Mouse (Mus musculus): Measurements from ENCODE around the gene Acat2.

DNA sequence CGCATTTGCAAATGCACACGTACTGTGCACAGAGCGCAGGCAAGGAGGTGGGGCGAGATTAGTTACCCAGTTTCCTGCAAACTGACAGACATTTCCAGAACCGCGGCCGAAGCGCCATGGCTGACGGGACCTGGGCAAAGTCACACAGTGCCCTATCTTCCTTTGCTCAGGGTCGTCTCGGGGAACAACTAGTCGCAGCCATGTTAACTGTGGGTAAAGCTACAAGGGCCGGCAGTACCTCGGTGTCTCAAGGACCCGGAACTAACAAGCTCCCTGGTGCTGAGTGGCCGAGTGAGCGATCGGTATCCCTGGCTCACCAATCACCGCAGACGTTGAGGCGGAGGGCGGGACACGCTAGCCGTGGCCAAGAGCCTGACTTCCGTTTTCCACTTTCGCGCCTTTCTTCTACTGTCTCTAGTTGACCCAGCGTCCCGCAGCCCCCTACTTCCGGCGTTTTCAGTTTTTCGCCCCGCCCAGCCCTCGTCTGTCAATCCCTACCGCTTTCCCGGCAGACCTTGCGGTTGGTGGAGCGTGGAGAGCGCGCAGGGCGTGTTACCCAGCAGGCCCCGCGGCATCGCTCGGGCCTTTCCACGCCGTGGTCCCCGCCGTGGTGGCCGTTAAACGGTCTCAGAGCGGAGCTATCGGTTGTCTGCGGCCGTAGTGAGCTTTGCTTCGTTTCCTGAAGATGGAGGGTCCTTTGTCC, 44.5 kb downstream of the Acat2 start, which contains the start of gene Mrpl18:
- TF ChIP-seq POLR2A (IDR thresholded peaks at IDR 0.05; ENCODE audit: extremely low read depth, insufficient read depth, low read length): peak; percentile 84; the same call in 1 of the 2 replicates
- TF ChIP-seq CTCF (IDR thresholded peaks at IDR 0.05; ENCODE audit: extremely low read depth, insufficient read depth, low read length): no peak

Measured in cortical plate, adult 2 months (tissue).